Mouse (Mus musculus): Measurements from ENCODE around the gene Zfp362. TPM values are rescaled to one million over a fixed set of nuclear protein-coding genes. Genes with fewer than 3 reads are reported as not detected.

The Zfp362 gene
- polyA plus RNA-seq, 1 experiment from 2014 or later = 5.4 TPM

- WGBS (ENCODE audit: insufficient replicate concordance) = 33% methylated on average over 1 of the region's 1 CpGs
- H3K27ac ChIP-seq (ENCODE audit: low read depth) = no peak overlapping the region
- no peak overlapping the region for H3K4me3 ChIP-seq (ENCODE audit: low read depth, low read length)
- no peaks in the 10 kb centered on the region for H3K9me3 ChIP-seq (ENCODE audit: low read length)
- peaks cover 18% of the 10 kb centered on the region for H3K4me1 ChIP-seq (ENCODE audit: insufficient read depth)
- no peak overlapping the region for H3K9ac ChIP-seq (replicated peaks)
- DNase-seq (no peak), ATAC-seq (no peak)
- H3K4me2 ChIP-seq (ENCODE audit: low read depth, low read length) = no peak overlapping the region
- no peaks in the 10 kb centered on the region for H3K27me3 ChIP-seq (ENCODE audit: insufficient read depth, low read length)
- TF ChIP-seq CTCF (IDR thresholded peaks at IDR 0.05; ENCODE audit: low read depth) = no peak
- no peak for TF ChIP-seq EP300 (IDR thresholded peaks at IDR 0.05; ENCODE audit: low read depth)
- no peaks in the 10 kb centered on the region; the same call in 1 of the 2 replicates for H3K36me3 ChIP-seq (replicated peaks; ENCODE audit: insufficient read depth, low read length)
Measured at GRCm38 (mm10) chr4:128793710-128794109, 12.1 kb downstream of the Zfp362 start.

GRCm38 (mm10) chr4:128789646-128790045 is 16.2 kb downstream of the Zfp362 start:
- Histone ChIP-seq H3K4me1 (ENCODE audit: insufficient read depth) (peaks cover 8% of the 10 kb centered on the region; the same call in 1 of the 2 replicates), H3K27ac (ENCODE audit: low read depth) (no peak overlapping the region), H3K9ac (replicated peaks) (no peak overlapping the region), H3K9me3 (ENCODE audit: low read length) (no peaks in the 10 kb centered on the region), H3K27me3 (ENCODE audit: insufficient read depth, low read length) (no peaks in the 10 kb centered on the region), H3K4me2 (ENCODE audit: low read depth, low read length) (peak overlapping the region; percentile 59), H3K36me3 (replicated peaks; ENCODE audit: insufficient read depth, low read length) (peaks cover 25% of the 10 kb centered on the region), H3K4me3 (ENCODE audit: low read depth, low read length) (0 out of 2 replicates have a peak overlapping the region, but pooled peaks have one; percentile 12)
- peak; percentile 52 for DNase-seq
- 0 out of 2 replicates have a peak, but pooled peaks have one; percentile 35 for ATAC-seq
- no peak for TF ChIP-seq CTCF (IDR thresholded peaks at IDR 0.05; ENCODE audit: low read depth)
- no peak for TF ChIP-seq EP300 (IDR thresholded peaks at IDR 0.05; ENCODE audit: low read depth)
- WGBS (ENCODE audit: insufficient replicate concordance) = 57% methylated on average over 18 of the region's 18 CpGs

DNA sequence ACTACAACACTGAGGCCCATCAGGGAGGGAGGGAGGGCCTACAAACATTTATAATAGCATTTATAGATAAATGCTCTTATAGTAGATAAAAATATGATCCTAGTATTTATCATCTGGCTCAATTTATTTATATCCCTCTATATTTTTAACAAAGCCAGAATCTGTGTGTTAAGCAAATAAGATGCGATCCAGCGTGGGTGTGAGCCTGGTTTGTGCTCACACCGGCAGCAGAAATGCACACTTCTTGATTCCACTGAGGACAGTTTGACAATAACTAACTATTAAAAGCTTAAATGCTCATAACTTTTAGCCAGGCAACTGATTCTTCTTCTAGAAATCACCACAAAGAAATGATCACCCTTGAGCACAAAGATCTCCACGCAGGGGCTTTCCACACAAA is 17.7 kb downstream of the Zfp362 start:
- WGBS (ENCODE audit: insufficient replicate concordance) = 92% methylated on average over 4 of the region's 4 CpGs
- Histone ChIP-seq H3K27ac (ENCODE audit: low read depth) (no peak overlapping the region), H3K36me3 (replicated peaks; ENCODE audit: insufficient read depth, low read length) (peaks cover 29% of the 10 kb centered on the region), H3K9me3 (ENCODE audit: low read length) (no peaks in the 10 kb centered on the region), H3K4me1 (ENCODE audit: insufficient read depth) (0 out of 2 replicates have a peak, but pooled peaks cover 2% of the 10 kb centered on the region), H3K27me3 (ENCODE audit: insufficient read depth, low read length) (no peaks in the 10 kb centered on the region), H3K4me2 (ENCODE audit: low read depth, low read length) (no peak overlapping the region), H3K4me3 (ENCODE audit: low read depth, low read length) (no peak overlapping the region), H3K9ac (replicated peaks) (no peak overlapping the region)
- ATAC-seq (no peak), DNase-seq (no peak)
- no peak for TF ChIP-seq EP300 (IDR thresholded peaks at IDR 0.05; ENCODE audit: low read depth)
- TF ChIP-seq CTCF (IDR thresholded peaks at IDR 0.05; ENCODE audit: low read depth) = no peak

GRCm38 (mm10) chr4:128787023-128787939 is 18.6 kb downstream of the Zfp362 start:
- Histone ChIP-seq H3K4me2 (ENCODE audit: low read depth, low read length) (no peak overlapping the region), H3K36me3 (replicated peaks; ENCODE audit: insufficient read depth, low read length) (peaks cover 29% of the 10 kb centered on the region), H3K9ac (replicated peaks) (no peak overlapping the region), H3K4me1 (ENCODE audit: insufficient read depth) (0 out of 2 replicates have a peak, but pooled peaks cover 2% of the 10 kb centered on the region), H3K27me3 (ENCODE audit: insufficient read depth, low read length) (no peaks in the 10 kb centered on the region), H3K9me3 (ENCODE audit: low read length) (no peaks in the 10 kb centered on the region), H3K4me3 (ENCODE audit: low read depth, low read length) (no peak overlapping the region), H3K27ac (ENCODE audit: low read depth) (no peak overlapping the region)
- 91% methylated on average over 24 of the region's 24 CpGs for WGBS (ENCODE audit: insufficient replicate concordance)
- TF ChIP-seq EP300 (IDR thresholded peaks at IDR 0.05; ENCODE audit: low read depth) (no peak), CTCF (IDR thresholded peaks at IDR 0.05; ENCODE audit: low read depth) (no peak)
- no peak for ATAC-seq
- no peak for DNase-seq

DNA sequence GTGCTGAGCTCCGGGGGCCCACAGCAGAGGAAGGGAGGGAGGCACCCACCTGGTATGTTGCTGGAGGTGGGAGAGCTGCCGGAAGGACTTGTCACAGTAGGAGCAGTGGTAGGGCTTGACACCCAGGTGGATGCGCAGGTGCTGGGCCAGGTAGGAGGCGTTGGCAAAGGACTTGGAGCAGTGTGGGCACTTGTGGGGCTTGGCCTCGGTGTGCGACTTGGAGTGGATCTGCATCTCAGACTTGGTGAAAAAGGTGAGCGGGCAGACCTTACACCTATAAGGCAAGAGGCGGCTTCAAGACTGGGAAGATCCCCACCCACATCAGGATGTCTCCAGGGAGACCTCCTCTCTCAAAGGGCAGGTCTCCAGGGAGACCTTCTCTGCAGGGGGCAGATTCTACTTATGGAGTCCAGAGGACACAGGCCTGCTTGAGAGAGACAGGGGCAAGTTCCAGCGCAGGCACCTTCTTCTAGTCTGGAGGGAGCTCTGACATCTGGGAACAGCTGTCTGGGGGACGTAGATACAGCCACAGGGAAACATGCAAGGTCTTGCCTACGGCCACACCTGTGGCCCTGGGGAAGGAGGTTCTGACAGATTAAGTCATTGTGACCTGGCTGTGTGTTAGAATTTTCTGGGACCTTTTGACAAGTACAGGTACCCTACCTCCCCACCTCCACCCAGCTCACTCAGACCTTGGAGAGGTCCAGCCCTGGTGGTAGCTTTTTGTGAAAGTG is 19.8 kb downstream of the Zfp362 start:
- DNase-seq (no peak), ATAC-seq (no peak)
- no peak overlapping the region for H3K27ac ChIP-seq (ENCODE audit: low read depth)
- H3K27me3 ChIP-seq (ENCODE audit: insufficient read depth, low read length) = no peaks in the 10 kb centered on the region
- H3K9me3 ChIP-seq (ENCODE audit: low read length) = no peaks in the 10 kb centered on the region
- 0 out of 2 replicates have a peak, but pooled peaks cover 2% of the 10 kb centered on the region for H3K4me1 ChIP-seq (ENCODE audit: insufficient read depth)
- TF ChIP-seq CTCF (IDR thresholded peaks at IDR 0.05; ENCODE audit: low read depth) (no peak), EP300 (IDR thresholded peaks at IDR 0.05; ENCODE audit: low read depth) (no peak)
- no peak overlapping the region for H3K4me3 ChIP-seq (ENCODE audit: low read depth, low read length)
- WGBS (ENCODE audit: insufficient replicate concordance) = 88% methylated on average over 11 of the region's 11 CpGs
- H3K4me2 ChIP-seq (ENCODE audit: low read depth, low read length) = no peak overlapping the region
- H3K36me3 ChIP-seq (replicated peaks; ENCODE audit: insufficient read depth, low read length) = peaks cover 38% of the 10 kb centered on the region
- no peak overlapping the region for H3K9ac ChIP-seq (replicated peaks)
